Mouse (Mus musculus): ENCODE measurements around the gene Fam155a.

- TF ChIP-seq CTCF (IDR thresholded peaks at IDR 0.05; ENCODE audit: low read depth) (no peak), EP300 (optimal IDR thresholded peaks at IDR 0.05) (no peak)
Observed at GRCm38 (mm10) chr8:9810955-9811530, 40.1 kb upstream of the Fam155a start.

All from stomach, postnatal 0 days (tissue).